Mouse (Mus musculus) embryo, embryonic 11 days (tissue): ENCODE data around the gene Vmn2r68.

ENCODE experiments used
- DNase-seq: peaks from one replicate; pipeline ENCODE4 v3.0.0-alpha.2; 2015

Vmn2r68 gene

DNA sequence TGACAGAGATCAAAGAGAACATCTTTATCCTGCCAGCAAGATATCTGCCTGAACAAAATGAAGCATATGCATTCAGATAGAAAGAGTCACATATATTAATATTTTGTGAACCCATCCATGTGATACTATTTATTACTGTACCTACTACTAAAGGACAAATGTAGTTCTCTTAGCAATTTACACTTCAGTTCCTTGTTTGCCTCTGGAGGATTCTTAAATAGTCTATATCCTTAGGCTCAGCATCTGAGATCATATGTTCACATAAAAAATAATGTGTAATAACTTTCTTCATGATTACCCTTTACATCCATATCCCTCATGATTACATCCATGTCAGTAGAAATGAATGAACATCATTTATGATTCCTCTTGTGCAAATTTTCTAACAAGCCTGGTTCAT lies at the start of gene Vmn2r68:
Gene Vmn2r68, minus strand, starts transcription at position 101 of the 400 bp plus-strand sequence.
- no peak for DNase-seq
